Mouse (Mus musculus) G1E (cell line): ENCODE measurements around the gene Phb.

Source experiments
- CTCF ChIP-seq: IDR thresholded peaks from 2 replicates; pipeline ENCODE4 v1.5.1; 2012; ENCODE audit warnings: low read depth, low read length, inconsistent platforms, mixed read lengths
- GATA1 ChIP-seq: IDR thresholded peaks from 2 replicates; pipeline ENCODE4 v1.6.1; 2012; ENCODE audit warnings: borderline replicate concordance, low read length, inconsistent platforms, mixed read lengths
- POLR2AphosphoS5 ChIP-seq: IDR thresholded peaks from 2 replicates; pipeline ENCODE4 v1.6.1; 2012; ENCODE audit warnings: low read depth, low read length, inconsistent platforms; ENCODE audit not compliant: insufficient replicate concordance
- TAL1 ChIP-seq: conservative IDR thresholded peaks from 2 replicates; pipeline ENCODE4 v1.6.1; 2012; ENCODE audit warnings: low read depth, low read length, inconsistent platforms, mixed read lengths

DNA sequence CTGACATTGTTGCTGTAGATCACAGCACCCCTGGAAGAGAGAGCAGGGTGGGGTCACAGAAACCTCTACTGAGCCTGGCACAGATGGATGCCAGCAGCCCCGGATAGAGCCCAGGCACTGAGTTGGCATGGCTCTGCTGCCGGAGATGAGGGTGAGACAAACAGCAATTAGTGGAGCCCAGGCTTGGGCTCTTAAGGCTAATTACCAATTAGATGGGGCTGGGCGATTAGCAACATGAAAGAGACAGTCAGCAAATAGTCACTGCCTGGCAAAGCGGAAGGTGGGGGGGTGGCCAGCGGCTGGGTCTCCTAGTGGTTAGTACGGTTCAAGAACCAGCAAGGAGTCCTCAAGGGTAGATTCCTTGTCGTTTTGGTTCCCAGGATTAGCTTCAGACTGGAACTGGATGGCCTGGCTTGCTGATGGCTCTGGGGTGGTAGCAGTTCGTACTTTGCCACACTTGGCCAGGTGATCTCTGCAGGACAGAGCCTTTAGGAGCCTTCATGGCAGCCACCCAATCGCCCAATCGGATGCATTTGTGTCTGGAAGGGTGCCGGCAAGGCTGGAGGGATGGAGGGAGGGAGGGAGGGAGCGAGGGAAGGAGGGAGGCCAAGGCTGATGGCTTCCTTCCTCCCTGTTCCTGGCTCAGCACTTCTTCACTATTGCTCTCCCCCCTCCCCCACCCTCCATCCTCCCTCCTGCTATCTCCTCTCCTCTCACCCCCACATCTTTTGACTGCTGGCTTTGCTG lies 24.1 kb upstream of the Phb start:
- TF ChIP-seq TAL1: no peak
- TF ChIP-seq CTCF: no peak
- TF ChIP-seq GATA1: no peak
- TF ChIP-seq POLR2AphosphoS5: no peak
